Mouse (Mus musculus): ENCODE results near the gene Capn1.
A peak's percentile ranks its signal among the peaks of the same experiment; 100 is the strongest.

The Capn1 gene

DNA sequence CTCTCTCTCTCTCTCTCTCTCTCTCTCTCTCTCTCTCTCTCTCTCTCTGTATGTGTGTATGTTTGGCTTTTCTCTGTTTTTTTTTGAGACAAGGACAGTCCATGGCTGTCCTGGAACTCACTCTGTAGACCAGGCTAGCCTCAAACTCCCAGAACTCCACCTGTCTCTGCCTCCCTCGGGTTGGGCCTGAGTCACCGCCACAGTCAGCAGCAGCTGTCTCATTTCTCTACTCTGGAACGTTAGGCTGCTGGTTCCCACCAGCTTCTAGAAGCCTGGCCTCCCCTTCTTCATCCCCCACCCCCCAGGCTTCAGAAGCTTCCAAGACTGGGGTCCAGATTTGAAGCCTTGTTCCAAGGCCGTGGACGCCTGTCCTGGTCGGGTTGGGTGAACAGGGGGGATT lies 26.1 kb downstream of the Capn1 start:
- DNase-seq (ENCODE audit: low spot score in 2 of 2): no peak

DNA sequence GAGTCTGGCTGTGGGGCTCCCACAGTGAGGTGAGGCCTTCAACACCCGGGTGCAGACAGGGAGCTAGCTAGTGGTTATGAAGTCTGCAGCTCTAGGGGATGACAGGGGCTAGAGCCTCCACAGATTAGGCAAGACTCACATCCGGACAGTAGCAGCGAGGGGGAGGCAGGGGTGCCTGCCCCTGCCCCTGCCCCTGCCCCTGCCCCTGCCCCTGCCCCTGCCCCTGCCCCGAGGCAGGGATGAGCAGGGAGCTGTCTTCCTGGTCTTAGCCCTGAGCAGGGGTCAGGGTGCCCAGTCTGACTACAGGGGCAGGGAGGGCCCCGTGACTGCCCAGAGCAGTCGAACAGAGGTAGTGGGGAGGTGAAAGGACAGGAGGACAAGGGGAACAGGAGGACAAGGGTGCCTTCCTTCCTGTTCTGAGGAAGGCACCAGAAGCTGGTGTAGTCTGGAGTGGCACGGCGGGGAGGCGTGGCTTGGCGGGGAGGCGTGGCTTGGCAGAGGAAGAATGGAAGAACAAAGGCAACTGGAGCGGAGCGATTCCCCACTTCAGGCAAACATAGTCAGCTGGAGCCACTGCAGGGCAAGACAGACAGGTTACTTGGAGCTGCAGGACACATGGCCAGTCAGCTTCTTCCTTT lies 26.8 kb downstream of the Capn1 start:
- DNase-seq (ENCODE audit: low spot score in 2 of 2): no peak

DNA sequence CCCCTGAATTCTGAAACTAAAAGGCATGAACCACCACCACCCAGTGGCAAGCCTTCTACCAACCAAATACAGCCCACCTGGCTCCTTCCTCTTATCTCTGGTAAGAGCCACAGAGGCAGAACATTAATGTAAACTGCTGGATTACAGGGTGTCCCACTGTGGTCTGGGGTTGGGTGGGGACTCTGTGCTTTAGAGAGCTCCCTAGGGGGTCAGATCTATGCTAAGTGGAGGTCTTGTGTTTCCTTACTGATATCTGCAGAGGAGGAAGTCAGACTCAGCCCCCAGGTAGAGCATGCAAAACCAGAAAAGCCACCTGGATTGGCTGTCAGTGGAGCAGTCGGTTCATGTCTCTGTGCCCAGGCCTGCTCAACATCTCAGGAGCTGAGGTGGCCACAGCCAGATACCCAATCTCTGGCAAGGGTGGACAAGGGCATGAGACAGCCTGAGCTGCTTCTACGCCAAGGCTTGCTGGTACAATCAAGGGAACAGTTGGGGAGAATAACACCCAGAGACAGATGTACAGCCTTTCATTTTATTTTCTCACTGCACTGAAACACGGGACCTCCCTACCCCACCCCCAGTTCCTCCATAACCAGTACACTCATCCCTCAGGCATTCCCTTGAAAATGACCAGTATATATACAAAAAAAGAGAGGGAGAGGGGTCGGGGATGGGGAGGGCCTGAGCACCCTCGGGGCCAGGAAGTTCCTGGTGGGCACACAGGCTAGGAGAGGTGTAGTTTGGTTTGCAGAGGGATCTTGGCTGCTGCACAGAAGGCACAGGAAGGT lies 27.5 kb downstream of the Capn1 start:
- no peak for DNase-seq (ENCODE audit: low spot score in 2 of 2)

GRCm38 (mm10) chr19:5986043-5986442 lies 29.7 kb downstream of the Capn1 start, which contains the start of gene Slc22a20:
TSS of gene Slc22a20 (minus strand) at chr19:5986143.
- DNase-seq (ENCODE audit: low spot score in 2 of 2): no peak

- no peak for DNase-seq (ENCODE audit: low spot score in 2 of 2)
Observed at GRCm38 (mm10) chr19:5980477-5980876, 35.2 kb downstream of the Capn1 start.

GRCm38 (mm10) chr19:5977717-5978116 lies 38.0 kb downstream of the Capn1 start:
- DNase-seq (ENCODE audit: low spot score in 2 of 2): no peak

DNA sequence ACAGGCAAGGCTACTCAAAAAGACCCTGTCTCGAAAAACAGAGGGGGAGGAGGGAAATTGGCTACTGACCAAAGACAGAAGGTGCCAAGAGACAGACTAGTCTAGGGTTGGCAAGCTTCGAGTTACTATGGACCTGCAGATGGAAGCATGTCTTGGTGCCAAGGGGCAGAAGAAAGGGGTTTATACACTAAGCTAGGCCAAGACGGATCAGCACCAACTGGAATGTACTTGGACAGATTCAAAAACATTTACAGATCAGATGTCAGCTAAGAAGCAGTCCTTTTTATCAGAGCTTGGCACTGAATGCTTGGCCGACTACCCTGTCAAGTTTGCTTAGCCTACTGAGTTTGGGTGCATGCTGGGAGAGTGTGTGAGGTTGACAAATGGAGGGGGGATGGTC lies 40.0 kb downstream of the Capn1 start:
- DNase-seq (ENCODE audit: low spot score in 2 of 2): no peak

GRCm38 (mm10) chr19:5975112-5975511 lies 40.6 kb downstream of the Capn1 start:
- no peak for DNase-seq (ENCODE audit: low spot score in 2 of 2)

DNA sequence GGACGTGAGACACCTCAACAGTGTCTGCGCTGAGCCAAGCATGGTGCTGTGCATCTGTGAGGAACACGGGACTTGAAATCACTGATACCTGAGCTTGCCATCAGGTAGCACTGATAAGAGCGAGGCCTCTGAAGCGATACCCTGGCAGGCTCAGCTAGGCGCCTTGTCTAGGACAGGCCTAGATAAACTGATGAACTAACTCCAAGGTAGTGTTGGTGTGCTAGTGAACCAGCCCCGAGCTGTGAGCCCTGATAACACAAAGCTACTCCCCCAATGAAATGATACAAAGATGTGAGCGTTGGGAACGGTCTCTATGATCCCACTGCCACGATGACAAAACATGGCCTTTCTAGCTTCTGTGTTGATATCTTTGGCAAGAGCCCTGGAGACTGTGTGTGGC lies 48.0 kb downstream of the Capn1 start:
- no peak for DNase-seq (ENCODE audit: low spot score in 2 of 2)

- DNase-seq (ENCODE audit: low spot score in 2 of 2): no peak
Observed at GRCm38 (mm10) chr19:5966786-5967185, 48.9 kb downstream of the Capn1 start.

DNA sequence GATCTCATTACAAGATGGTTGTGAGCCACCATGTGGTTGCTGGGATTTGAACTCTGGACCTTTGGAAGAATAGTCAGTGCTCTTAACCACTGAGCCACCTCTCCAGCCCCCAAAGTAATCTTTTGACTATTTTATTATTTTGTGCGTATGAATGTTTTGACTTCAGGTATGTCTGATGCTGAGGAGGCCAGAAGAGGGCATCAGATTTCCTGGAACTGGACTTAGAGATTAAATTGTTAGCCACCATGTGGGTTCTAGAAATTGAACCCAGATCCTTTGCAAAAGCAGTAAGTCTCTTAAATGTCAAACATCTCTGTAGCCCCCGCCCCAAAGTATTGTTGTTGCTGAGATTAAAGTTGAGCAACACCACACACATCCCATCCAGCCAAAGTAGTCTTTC lies 49.8 kb downstream of the Capn1 start:
- DNase-seq (ENCODE audit: low spot score in 2 of 2): no peak

DNA sequence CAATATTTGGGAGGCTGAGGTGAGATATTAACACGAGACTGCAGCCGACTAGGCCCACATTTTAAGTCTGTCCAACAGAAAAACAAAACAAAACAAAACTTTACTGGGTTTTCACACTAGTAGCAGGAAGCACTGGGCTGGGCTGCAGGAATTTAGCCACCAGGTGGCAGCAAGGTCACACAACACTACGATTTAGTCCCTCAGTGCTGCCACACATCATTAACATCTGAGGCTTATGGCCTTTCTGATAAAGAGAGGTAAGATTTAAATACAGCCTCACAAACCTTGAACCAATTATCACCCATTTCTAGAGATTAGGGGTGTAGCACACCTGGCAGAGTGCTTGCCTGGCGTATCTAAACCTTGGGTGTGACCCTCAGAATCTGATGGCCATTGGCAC lies 50.4 kb downstream of the Capn1 start:
- DNase-seq (ENCODE audit: low spot score in 2 of 2): peak; percentile 57 to 59

- DNase-seq (ENCODE audit: low spot score in 2 of 2): no peak
Observed at GRCm38 (mm10) chr19:5964804-5965203, 50.9 kb downstream of the Capn1 start.

- peak; percentile 69 to 72 for DNase-seq (ENCODE audit: low spot score in 2 of 2)
Observed at GRCm38 (mm10) chr19:5963883-5964562, 51.7 kb downstream of the Capn1 start, which contains the start of gene Pola2. TSS of gene Pola2 (minus strand) at chr19:5964202.

DNA sequence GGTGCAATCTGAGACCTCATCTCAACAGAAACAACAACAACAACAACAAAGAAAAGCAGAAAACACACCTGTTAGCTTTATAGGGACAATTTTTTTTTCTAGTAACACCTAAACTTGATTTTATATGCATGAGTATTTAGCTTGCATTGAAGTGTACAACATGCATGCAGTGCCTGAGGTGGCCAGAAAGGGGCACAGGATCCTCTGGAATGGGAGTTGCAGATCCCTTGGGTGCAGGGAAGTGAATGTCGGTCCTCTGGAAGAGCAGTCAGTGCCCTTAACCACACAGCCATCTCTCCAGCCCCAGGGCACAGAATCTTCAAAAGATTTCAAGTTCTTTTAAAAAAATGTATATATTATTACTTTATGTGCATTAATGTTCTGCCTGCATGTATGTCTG lies 53.0 kb downstream of the Capn1 start:
- no peak for DNase-seq (ENCODE audit: low spot score in 2 of 2)

DNA sequence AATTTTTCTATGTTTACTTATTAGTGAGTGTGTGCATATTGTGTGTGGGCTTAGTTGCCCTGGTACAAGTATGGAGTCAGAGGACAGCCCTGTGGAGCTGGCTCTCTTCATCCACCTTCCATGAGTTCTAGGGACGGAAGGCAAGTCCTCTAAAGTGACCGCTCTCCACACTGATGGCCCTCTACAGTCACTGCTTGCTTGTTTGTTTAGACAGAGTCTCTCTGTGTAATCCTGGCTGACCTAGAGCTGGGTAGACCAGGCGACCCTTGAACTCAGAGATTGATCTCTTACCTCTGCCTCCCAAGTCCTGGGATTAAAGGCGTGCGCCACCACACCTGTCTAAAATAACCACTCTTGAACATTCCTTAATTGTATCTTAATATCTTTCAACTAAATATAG lies 58.3 kb downstream of the Capn1 start:
- DNase-seq (ENCODE audit: low spot score in 2 of 2): no peak

GRCm38 (mm10) chr19:5956685-5957084 lies 59.0 kb downstream of the Capn1 start:
- peak; percentile 59 to 72 for DNase-seq (ENCODE audit: low spot score in 2 of 2)

- no peak for DNase-seq (ENCODE audit: low spot score in 2 of 2)
Observed at GRCm38 (mm10) chr19:5955704-5956670, 59.7 kb downstream of the Capn1 start.

- DNase-seq (ENCODE audit: low spot score in 2 of 2): no peak
Observed at GRCm38 (mm10) chr19:5954936-5955335, 60.8 kb downstream of the Capn1 start.

GRCm38 (mm10) chr19:5954031-5954710 lies 61.5 kb downstream of the Capn1 start:
- no peak for DNase-seq (ENCODE audit: low spot score in 2 of 2)

DNA sequence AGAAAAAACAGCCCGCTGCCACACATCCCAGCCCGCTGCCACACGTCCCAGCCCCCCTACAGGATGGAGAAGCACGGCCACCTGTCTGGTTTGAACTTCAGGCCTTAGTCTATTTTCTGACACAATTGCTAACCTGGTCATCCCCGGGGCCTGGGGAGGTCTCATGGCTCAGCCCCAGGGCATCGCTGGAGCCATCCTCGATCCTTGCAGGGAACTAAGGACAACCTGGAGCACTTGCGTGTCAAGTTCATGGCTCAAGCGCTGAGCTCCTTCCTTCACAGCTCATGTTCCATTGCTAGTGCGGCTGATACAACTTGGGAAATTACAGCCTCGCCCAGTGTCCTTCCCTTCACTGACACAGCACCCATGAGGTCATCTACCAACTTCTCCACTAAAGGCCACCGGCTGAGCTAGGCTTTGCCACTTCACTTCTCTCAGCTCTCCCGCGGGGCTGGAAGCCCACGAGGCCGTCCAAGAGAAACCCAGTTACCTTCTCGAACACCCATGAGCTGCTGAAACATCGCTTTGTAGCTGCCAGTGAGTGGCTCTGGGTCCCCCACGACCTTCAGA lies 62.4 kb downstream of the Capn1 start:
- DNase-seq (ENCODE audit: low spot score in 2 of 2): no peak

Measured in frontal cortex, postnatal 25 days (tissue).